Mouse (Mus musculus): Measurements from ENCODE around the gene Rps6ka3. TPM values are rescaled to one million over a fixed set of nuclear protein-coding genes. Genes with fewer than 3 reads are reported as not detected.

Rps6ka3 gene
- polyA plus RNA-seq (2015; fragmentation: Nextera tagmentation; extraction: Ambion mirVana) = 7.8 and 10.0 TPM in 2 replicates

GRCm38 (mm10) chrX:159210007-159210406, at the start of gene Rps6ka3:
TSS of gene Rps6ka3 (plus strand) at chrX:159210307.

GRCm38 (mm10) chrX:159371831-159372752, 162.0 kb downstream of the Rps6ka3 start, which contains the start of gene Eif1ax:
TSS of gene Eif1ax (plus strand) at chrX:159372178.

GRCm38 (mm10) chrX:159414130-159414828, 204.2 kb downstream of the Rps6ka3 start, which contains the start of gene Map7d2:
TSS of gene Map7d2 (plus strand) at chrX:159414572.

Other genes with a start within 250 kb of the Rps6ka3 start
- 90.2 and 90.8 TPM in 2 replicates for gene Eif1ax, start 161.9 kb downstream of the Rps6ka3 start, polyA plus RNA-seq (2015; fragmentation: Nextera tagmentation; extraction: Ambion mirVana)
- 0.14 and 0.61 TPM in 2 replicates for gene Map7d2, start 204.3 kb downstream of the Rps6ka3 start, polyA plus RNA-seq (2015; fragmentation: Nextera tagmentation; extraction: Ambion mirVana)

All from skeletal muscle tissue, postnatal 0 days (tissue).